Mouse (Mus musculus): ENCODE data around the gene Phf12.
A peak's percentile ranks its signal among the peaks of the same experiment; 100 is the strongest.

GRCm38 (mm10) chr11:78019676-78020075 is 37.1 kb downstream of the Phf12 start:
- TF ChIP-seq CTCF (IDR thresholded peaks at IDR 0.05; ENCODE audit: low read depth) (peak; percentile 89), EP300 (IDR thresholded peaks at IDR 0.05; ENCODE audit: low read depth) (no peak)

Measured in liver, embryonic 14.5 days (tissue).